Mouse (Mus musculus) forebrain, embryonic 11.5 days (tissue): ENCODE measurements at regions not wholly inside any gene's neighbourhood (a gene's known extent, or its start where the extent isn't known, plus 50 kb on each side); places are given as distances from the start of the nearest gene placed in this dataset.
"Not testable (repeated sequence)": the region's sequence is repeated elsewhere in the genome, so short reads cannot be mapped to it uniquely, and the experiment has no call there.

ENCODE experiments used
- ATAC-seq: fragments of 200-750 bp; cut with Nextera tagmentation; replicated peaks from 2 replicates; pipeline ENCODE4 v1.8.0; 2017; ENCODE audit warnings: moderate TSS enrichment; ENCODE audit not compliant: low FRiP score
- DNase-seq: peaks from one replicate; pipeline ENCODE4 v3.0.0-alpha.2; 2017; ENCODE audit warnings: low spot score
- H3K27ac ChIP-seq: fragments of 300-500 bp; sonication (generic); 2 replicates; pipeline ENCODE4 v1.5.1; 2014; ENCODE audit warnings: low read depth, low read length
- H3K27me3 ChIP-seq: fragments of 300-500 bp; sonication (generic); 2 replicates; pipeline ENCODE4 v1.6.1; 2014; ENCODE audit warnings: mild to moderate bottlenecking, low read length, mixed read lengths; ENCODE audit not compliant: control insufficient read depth, insufficient read depth
- H3K36me3 ChIP-seq: fragments of 300-500 bp; sonication (generic); 2 replicates; pipeline ENCODE4 v1.6.1; 2014; ENCODE audit warnings: mild to moderate bottlenecking, low read length, moderate library complexity, mixed read lengths; ENCODE audit not compliant: control insufficient read depth, insufficient read depth
- H3K4me1 ChIP-seq: fragments of 300-500 bp; sonication (generic); replicated peaks from 2 replicates; pipeline ENCODE4 v1.6.1; 2014; ENCODE audit warnings: low read length, mixed read lengths; ENCODE audit not compliant: control insufficient read depth, insufficient read depth
- H3K4me2 ChIP-seq: fragments of 300-500 bp; sonication (generic); 2 replicates; pipeline ENCODE4 v1.6.1; 2014; ENCODE audit warnings: low read depth, mild to moderate bottlenecking, low read length, moderate library complexity, mixed read lengths; ENCODE audit not compliant: severe bottlenecking
- H3K4me3 ChIP-seq: fragments of 300-500 bp; sonication (generic); 2 replicates; pipeline ENCODE4 v1.5.1; 2014; ENCODE audit warnings: low read depth, low read length
- H3K9ac ChIP-seq: fragments of 300-500 bp; sonication (generic); 2 replicates; pipeline ENCODE4 v1.6.1; 2014; ENCODE audit warnings: low read length
- H3K9me3 ChIP-seq: fragments of 300-500 bp; sonication (generic); 2 replicates; pipeline ENCODE4 v1.6.1; 2016; ENCODE audit warnings: low read length, mixed read lengths; ENCODE audit not compliant: control insufficient read depth
- WGBS: fragments of 180-500 bp; shearing (Covaris S2); extraction: QIAGEN DNeasy Blood & Tissue Kit; methylation state at CpG from one replicate; pipeline ENCODE4 v1.1.7; 2014; 5-methylcytosine and 5-hydroxymethylcytosine counted together

DNA sequence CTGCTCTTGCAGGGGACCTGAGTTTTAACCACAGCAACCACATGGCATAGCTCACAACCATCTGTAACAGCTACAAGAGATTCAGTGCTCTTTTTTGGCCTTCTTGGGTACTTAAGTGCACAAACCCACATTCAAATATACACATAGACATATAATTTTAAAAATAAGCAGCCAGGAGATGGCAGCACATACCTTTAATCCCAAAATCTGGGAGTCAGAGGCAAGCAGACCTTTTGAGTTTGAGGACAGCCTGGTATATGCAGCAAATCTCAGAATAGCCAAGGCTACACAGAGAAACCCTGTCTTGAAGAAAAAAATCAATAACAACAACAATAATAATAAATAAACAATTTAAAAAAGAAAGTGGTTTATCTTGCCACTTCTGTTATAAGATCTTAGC is 88.6 kb upstream of the Zfp637 start:
- not testable (repeated sequence) for H3K4me2 ChIP-seq, H3K9ac ChIP-seq, DNase-seq, ATAC-seq, H3K27me3 ChIP-seq, H3K4me1 ChIP-seq, H3K27ac ChIP-seq, H3K9me3 ChIP-seq, H3K36me3 ChIP-seq, H3K4me3 ChIP-seq

DNA sequence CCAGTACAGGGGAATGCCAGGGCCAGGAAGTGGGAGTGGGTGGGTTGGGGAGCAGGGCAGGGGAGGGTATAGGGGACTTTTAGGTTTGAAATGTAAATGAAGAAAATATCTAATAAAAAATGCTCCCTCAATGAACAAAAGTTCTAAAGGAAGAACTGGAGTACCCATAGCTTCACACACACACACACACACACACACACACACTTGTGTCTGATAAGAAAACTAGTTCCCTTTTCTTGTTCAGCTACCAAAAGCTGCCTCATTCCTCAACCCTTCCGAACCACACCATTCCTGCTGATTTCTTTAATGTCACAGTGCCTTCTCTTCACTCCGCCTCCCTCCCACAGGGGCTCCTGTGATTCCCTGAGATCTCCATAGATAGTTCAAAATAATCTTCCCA is 85.3 kb upstream of the Zfp637 start:
- not testable (repeated sequence) for H3K27me3 ChIP-seq, H3K4me3 ChIP-seq, H3K36me3 ChIP-seq, DNase-seq, H3K4me2 ChIP-seq, H3K9me3 ChIP-seq, H3K27ac ChIP-seq, H3K4me1 ChIP-seq, ATAC-seq, H3K9ac ChIP-seq
- 93% methylated on average over 2 of the region's 2 CpGs for WGBS

DNA sequence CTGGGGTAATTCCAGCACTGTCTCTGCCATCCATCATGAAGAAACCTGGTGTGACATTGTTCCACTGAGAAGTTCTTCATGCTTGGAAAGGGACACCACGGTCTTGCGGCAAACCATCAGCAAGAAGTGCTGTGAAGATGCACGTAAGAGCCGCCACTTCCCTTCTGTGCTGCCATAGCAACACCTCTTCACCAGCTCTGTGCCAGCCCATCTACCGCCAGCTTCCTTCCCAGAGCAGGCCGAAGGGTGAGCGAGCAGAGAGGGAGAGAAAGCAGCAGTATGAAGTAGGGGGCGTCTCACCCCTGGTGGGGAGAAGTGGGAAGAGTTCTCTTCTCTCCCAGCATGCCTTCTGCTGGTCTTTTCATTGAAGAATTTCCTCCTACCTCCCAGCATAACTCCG is 84.8 kb upstream of the Zfp637 start:
- H3K9me3 ChIP-seq = no peaks in the 10 kb centered on the region
- ATAC-seq (no peak), DNase-seq (no peak)
- no peaks in the 10 kb centered on the region for H3K4me1 ChIP-seq
- no peaks in the 10 kb centered on the region for H3K27me3 ChIP-seq
- no peak overlapping the region for H3K9ac ChIP-seq
- no peak overlapping the region for H3K4me2 ChIP-seq
- whole genome bisulfite sequencing = 78% methylated on average over 9 of the region's 9 CpGs
- no peaks in the 10 kb centered on the region for H3K36me3 ChIP-seq
- H3K27ac ChIP-seq = no peak overlapping the region
- no peak overlapping the region for H3K4me3 ChIP-seq

DNA sequence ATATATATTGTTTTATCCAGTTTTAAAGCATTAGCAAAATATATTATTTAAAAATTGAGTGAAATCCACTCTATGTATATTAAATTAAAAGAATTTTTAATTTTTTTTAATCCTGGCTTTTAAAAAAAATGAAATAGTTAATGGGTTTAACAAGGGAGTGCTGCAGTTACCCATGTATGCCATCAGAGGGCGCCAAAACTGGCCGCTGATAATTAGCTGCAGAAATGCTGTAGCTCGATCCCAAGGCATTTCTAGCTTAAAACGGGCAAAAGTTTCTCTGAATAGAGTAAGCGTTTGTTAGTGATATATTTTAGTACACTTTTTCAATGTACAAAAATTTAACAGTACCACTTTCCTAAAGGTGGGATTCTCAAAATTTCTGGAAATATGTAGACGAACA is 82.5 kb upstream of the Zfp637 start:
- 15% methylated on average over 6 of the region's 6 CpGs for WGBS
- H3K9ac ChIP-seq, H3K9me3 ChIP-seq, H3K4me3 ChIP-seq, H3K27ac ChIP-seq, H3K4me2 ChIP-seq, H3K4me1 ChIP-seq, ATAC-seq, H3K36me3 ChIP-seq, H3K27me3 ChIP-seq, DNase-seq: not testable (repeated sequence)

DNA sequence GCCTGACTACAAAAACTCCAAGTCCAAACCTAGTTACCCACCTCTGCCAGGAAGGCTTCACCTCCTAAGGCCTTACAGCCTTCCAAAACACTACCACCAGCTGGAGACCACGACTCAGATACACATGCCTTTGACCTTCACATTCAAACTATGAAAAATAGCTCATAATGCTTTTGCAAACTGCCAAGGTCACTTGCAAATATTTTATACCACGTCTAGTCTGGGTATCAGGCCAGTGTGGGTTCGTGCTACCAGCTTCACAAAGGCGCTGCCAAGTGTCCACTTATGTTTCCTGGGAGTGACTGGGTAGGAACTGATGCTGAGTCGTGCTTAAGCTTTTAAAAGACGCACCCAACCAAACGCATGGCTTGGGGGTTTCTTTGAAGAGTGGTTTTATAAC is 69.5 kb upstream of the Zfp637 start:
- no peaks in the 10 kb centered on the region for H3K36me3 ChIP-seq
- no peaks in the 10 kb centered on the region for H3K27me3 ChIP-seq
- H3K9ac ChIP-seq = no peak overlapping the region
- DNase-seq (no peak), ATAC-seq (no peak)
- no peaks in the 10 kb centered on the region for H3K4me1 ChIP-seq
- H3K4me2 ChIP-seq = no peak overlapping the region
- no peaks in the 10 kb centered on the region for H3K9me3 ChIP-seq
- H3K27ac ChIP-seq = no peak overlapping the region
- H3K4me3 ChIP-seq = no peak overlapping the region
- WGBS = 84% methylated on average over 7 of the region's 7 CpGs

DNA sequence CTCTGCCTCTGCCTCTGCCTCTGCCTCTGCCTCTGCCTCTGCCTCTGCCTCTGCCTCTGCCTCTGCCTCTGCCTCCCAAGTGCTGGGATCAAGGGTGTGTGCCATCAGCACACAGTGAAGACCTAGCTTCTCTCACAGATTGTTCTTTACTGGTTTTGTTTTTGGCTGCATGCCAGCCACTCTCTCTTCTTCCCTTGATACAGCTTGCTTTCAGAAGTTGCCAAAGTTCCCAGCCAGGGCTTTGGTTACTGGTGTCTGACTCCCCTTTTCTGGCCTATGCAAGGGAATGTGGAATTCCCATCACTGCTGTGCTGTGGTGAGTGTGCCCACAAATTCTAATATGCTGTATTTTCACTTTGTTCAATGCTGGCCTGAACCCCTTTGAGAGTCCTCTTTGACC is 68.6 kb upstream of the Zfp637 start:
- Histone ChIP-seq H3K4me3 (no peak overlapping the region), H3K4me2 (no peak overlapping the region), H3K4me1 (no peaks in the 10 kb centered on the region), H3K9ac (no peak overlapping the region), H3K36me3 (no peaks in the 10 kb centered on the region), H3K27me3 (no peaks in the 10 kb centered on the region), H3K27ac (no peak overlapping the region), H3K9me3 (no peaks in the 10 kb centered on the region)
- DNase-seq (no peak), ATAC-seq (no peak)

DNA sequence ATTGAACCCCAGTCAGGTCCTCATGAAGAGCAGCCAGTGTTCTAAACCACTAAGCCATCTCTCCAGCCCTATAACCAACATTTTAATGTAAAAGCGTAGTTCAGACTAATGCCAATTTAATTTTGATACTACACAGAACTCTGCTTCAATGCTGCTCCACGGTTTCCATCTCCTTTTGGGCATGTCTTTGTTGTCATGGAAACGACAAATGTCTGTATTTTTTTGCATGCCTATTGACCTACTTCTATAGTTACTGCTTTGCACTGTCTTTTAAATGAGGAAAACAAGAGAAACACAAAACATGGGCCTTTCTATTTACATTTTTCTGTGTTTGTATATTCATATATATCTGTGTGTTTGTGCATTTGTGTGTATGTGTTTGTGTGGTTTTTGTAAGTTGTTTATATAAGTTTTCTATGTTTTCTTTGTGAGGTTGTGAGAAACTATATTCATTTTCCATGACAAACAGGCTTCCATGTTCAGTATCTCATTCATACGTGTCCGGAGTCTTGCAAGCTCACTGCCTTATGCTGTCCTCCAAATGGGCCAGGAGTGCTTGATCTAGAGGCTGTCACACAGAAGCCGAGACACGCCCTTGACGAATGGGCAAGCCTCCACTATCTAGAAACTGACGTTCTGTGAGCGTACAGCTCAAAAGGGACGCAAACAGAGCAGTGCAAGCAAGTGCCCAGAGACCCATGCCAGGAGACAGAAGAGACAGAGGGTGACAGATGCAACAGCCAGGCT is 65.5 kb upstream of the Zfp637 start:
- DNase-seq (no peak), ATAC-seq (no peak)
- no peaks in the 10 kb centered on the region for H3K36me3 ChIP-seq
- no peak overlapping the region for H3K9ac ChIP-seq
- H3K4me3 ChIP-seq = no peak overlapping the region
- WGBS = 84% methylated on average over 11 of the region's 11 CpGs
- no peaks in the 10 kb centered on the region for H3K4me1 ChIP-seq
- H3K9me3 ChIP-seq = no peaks in the 10 kb centered on the region
- no peaks in the 10 kb centered on the region for H3K27me3 ChIP-seq
- no peak overlapping the region for H3K4me2 ChIP-seq
- no peak overlapping the region for H3K27ac ChIP-seq

DNA sequence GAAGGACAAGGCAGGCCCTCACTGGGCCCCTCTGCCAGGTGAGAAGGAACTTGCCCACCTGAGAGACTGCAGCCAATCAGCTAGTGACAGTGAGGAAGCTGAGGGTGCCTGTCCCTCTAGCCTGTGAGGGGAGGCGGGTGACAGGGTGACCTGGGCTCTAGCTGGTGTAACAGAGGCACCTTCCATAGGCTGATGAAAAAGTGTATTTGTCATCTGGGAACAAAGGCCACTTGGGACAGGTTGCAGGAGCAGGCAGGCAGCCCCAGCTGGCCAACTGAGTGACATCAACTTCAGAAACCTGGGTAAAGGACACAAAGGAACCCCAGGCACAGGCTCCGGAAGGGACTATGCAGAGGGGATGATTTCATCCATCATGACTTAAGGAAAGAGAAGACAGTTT is 63.0 kb upstream of the Zfp637 start:
- Histone ChIP-seq H3K9ac (no peak overlapping the region), H3K4me3 (no peak overlapping the region), H3K27ac (no peak overlapping the region), H3K9me3 (no peaks in the 10 kb centered on the region), H3K4me2 (no peak overlapping the region), H3K4me1 (no peaks in the 10 kb centered on the region), H3K36me3 (no peaks in the 10 kb centered on the region), H3K27me3 (no peaks in the 10 kb centered on the region)
- ATAC-seq (no peak), DNase-seq (no peak)
- 89% methylated on average over 2 of the region's 2 CpGs for WGBS

DNA sequence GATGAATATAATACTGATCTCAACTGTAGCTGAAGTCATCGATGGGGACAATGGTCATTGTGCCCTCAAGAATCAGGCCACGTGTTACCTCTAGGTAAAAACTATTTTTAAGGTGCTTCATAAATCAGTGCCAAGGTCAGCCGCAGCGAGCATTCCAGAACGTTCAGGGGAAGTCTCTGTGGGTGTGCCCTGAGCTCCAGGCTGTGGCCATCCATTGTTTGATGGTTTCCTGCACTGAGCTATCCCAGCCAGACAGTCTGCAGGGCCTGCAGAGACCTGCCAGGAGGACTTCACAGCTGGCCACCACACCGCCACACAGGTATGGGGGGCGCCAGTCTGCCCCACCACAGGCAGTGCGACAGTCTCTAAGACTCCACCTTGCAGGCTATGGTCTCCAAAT is 62.5 kb upstream of the Zfp637 start:
- DNase-seq (no peak), ATAC-seq (no peak)
- H3K4me2 ChIP-seq = no peak overlapping the region
- no peak overlapping the region for H3K9ac ChIP-seq
- H3K36me3 ChIP-seq = no peaks in the 10 kb centered on the region
- no peaks in the 10 kb centered on the region for H3K27me3 ChIP-seq
- no peaks in the 10 kb centered on the region for H3K9me3 ChIP-seq
- H3K4me1 ChIP-seq = no peaks in the 10 kb centered on the region
- no peak overlapping the region for H3K4me3 ChIP-seq
- WGBS = 80% methylated on average over 8 of the region's 8 CpGs
- H3K27ac ChIP-seq = no peak overlapping the region
